Mouse (Mus musculus) thymus, adult 2 months (tissue): ENCODE data around the gene Vwa3a. TPM values are rescaled to one million over a fixed set of nuclear protein-coding genes. Genes with fewer than 3 reads are reported as not detected.
"Not testable (repeated sequence)": the region's sequence is repeated elsewhere in the genome, so short reads cannot be mapped to it uniquely, and the experiment has no call there.

Experiments used
- DNase-seq: peaks from one replicate; pipeline ENCODE4 v3.0.0; 2021
- H3K27ac ChIP-seq: fragments of 200-500 bp; 2 replicates; pipeline ENCODE4 v1.5.1; 2012; ENCODE audit warnings: low read length, control low read depth; ENCODE audit not compliant: control insufficient read depth, insufficient read depth
- H3K27me3 ChIP-seq: fragments of 200-500 bp; 2 replicates; pipeline ENCODE4 v1.6.1; 2012; ENCODE audit warnings: mild to moderate bottlenecking, low read length, moderate library complexity, mixed read lengths; ENCODE audit not compliant: control insufficient read depth, insufficient read depth
- H3K36me3 ChIP-seq: fragments of 200-500 bp; 2 replicates; pipeline ENCODE4 v1.6.1; 2012; ENCODE audit warnings: mild to moderate bottlenecking, low read length, moderate library complexity; ENCODE audit not compliant: control insufficient read depth, insufficient read depth
- H3K4me1 ChIP-seq: fragments of 200-500 bp; replicated peaks from 2 replicates; pipeline ENCODE4 v1.6.1; 2012; ENCODE audit warnings: low read length; ENCODE audit not compliant: control insufficient read depth, insufficient read depth
- H3K4me3 ChIP-seq: fragments of 200-500 bp; 2 replicates; pipeline ENCODE4 v1.5.1; 2012; ENCODE audit warnings: mild to moderate bottlenecking, low read length, control low read depth, moderate library complexity; ENCODE audit not compliant: control insufficient read depth, insufficient read depth
- CTCF ChIP-seq: fragments of 200-500 bp; IDR thresholded peaks from 2 replicates; pipeline ENCODE4 v1.5.1; 2012; ENCODE audit warnings: mild to moderate bottlenecking, control low read depth, low read length, moderate library complexity, borderline replicate concordance; ENCODE audit not compliant: control insufficient read depth, poor library complexity, insufficient read depth; ENCODE audit errors: extremely low read depth
- POLR2A ChIP-seq: fragments of 200-500 bp; IDR thresholded peaks from 2 replicates; pipeline ENCODE4 v1.6.1; 2012; ENCODE audit warnings: mild to moderate bottlenecking, low read length, control low read depth, moderate library complexity; ENCODE audit not compliant: control insufficient read depth, poor library complexity, insufficient read depth; ENCODE audit errors: extremely low read depth
- WGBS: fragments of 180-500 bp; shearing (Covaris S2); methylation state at CpG from one replicate; pipeline ENCODE4 v1.1.7; 2018; 5-methylcytosine and 5-hydroxymethylcytosine counted together
- polyA plus RNA-seq: library from polyadenylated mRNA; depleted of rRNA; stranded (reverse); fragments of >200 nt; gene quantifications from 2 replicates; pipeline ENCODE4 v1.2.3, GENCODE M21; 2012

The Vwa3a gene
- polyA plus RNA-seq, 1 experiment, result 0.70 TPM

GRCm38 (mm10) chr7:120703888-120704287 lies 35.2 kb upstream of the Vwa3a start:
- 18% methylated on average over 3 of the region's 3 CpGs for whole genome bisulfite sequencing
- H3K36me3 ChIP-seq, result no peaks in the 10 kb centered on the region
- H3K27me3 ChIP-seq, result no peaks in the 10 kb centered on the region
- no peak for DNase-seq
- no peak overlapping the region for H3K27ac ChIP-seq
- H3K4me3 ChIP-seq, result no peak overlapping the region
- peaks cover 7% of the 10 kb centered on the region for H3K4me1 ChIP-seq
- TF ChIP-seq CTCF, result no peak
- no peak for TF ChIP-seq POLR2A

GRCm38 (mm10) chr7:120712071-120712470 lies 27.0 kb upstream of the Vwa3a start:
- Histone ChIP-seq H3K4me3 (no peak overlapping the region), H3K27ac (no peak overlapping the region), H3K27me3 (no peaks in the 10 kb centered on the region), H3K4me1 (no peaks in the 10 kb centered on the region), H3K36me3 (no peaks in the 10 kb centered on the region)
- DNase-seq, result no peak
- TF ChIP-seq POLR2A (no peak), CTCF (no peak)
- 94% methylated on average over 2 of the region's 2 CpGs for WGBS

- 81% methylated on average over 2 of the region's 2 CpGs for WGBS
- H3K27me3 ChIP-seq, result no peaks in the 10 kb centered on the region
- no peak for DNase-seq
- TF ChIP-seq CTCF (no peak), POLR2A (no peak)
- no peak overlapping the region for H3K4me3 ChIP-seq
- H3K4me1 ChIP-seq, result peaks cover 1% of the 10 kb centered on the region; the same call in 1 of the 2 replicates
- H3K36me3 ChIP-seq, result no peaks in the 10 kb centered on the region
- H3K27ac ChIP-seq, result no peak overlapping the region
Observed at GRCm38 (mm10) chr7:120713225-120713624, 25.9 kb upstream of the Vwa3a start.

GRCm38 (mm10) chr7:120713951-120714350 lies 25.2 kb upstream of the Vwa3a start:
- not testable (repeated sequence) for H3K4me1 ChIP-seq, DNase-seq, H3K4me3 ChIP-seq, H3K36me3 ChIP-seq, H3K27ac ChIP-seq, H3K27me3 ChIP-seq
- WGBS, result 97% methylated on average over 11 of the region's 11 CpGs

GRCm38 (mm10) chr7:120717261-120717660 lies 21.9 kb upstream of the Vwa3a start:
- Histone ChIP-seq H3K27ac (no peak overlapping the region), H3K36me3 (no peaks in the 10 kb centered on the region), H3K27me3 (no peaks in the 10 kb centered on the region), H3K4me3 (no peak overlapping the region), H3K4me1 (peaks cover 7% of the 10 kb centered on the region)
- 86% methylated on average over 2 of the region's 2 CpGs for WGBS
- DNase-seq, result no peak
- no peak for TF ChIP-seq POLR2A
- no peak for TF ChIP-seq CTCF

- Histone ChIP-seq H3K4me3 (no peak overlapping the region), H3K27me3 (no peaks in the 10 kb centered on the region), H3K36me3 (no peaks in the 10 kb centered on the region), H3K27ac (no peak overlapping the region), H3K4me1 (peaks cover 10% of the 10 kb centered on the region)
- no peak for DNase-seq
- TF ChIP-seq CTCF (no peak), POLR2A (no peak)
- WGBS, result 95% methylated on average over 5 of the region's 5 CpGs
Observed at GRCm38 (mm10) chr7:120721051-120721450, 18.1 kb upstream of the Vwa3a start.

GRCm38 (mm10) chr7:120721456-120721855 lies 17.7 kb upstream of the Vwa3a start:
- TF ChIP-seq POLR2A (no peak), CTCF (no peak)
- no peak overlapping the region for H3K4me3 ChIP-seq
- H3K4me1 ChIP-seq, result peaks cover 10% of the 10 kb centered on the region
- no peaks in the 10 kb centered on the region for H3K36me3 ChIP-seq
- 95% methylated on average over 8 of the region's 8 CpGs for WGBS
- no peak for DNase-seq
- no peaks in the 10 kb centered on the region for H3K27me3 ChIP-seq
- H3K27ac ChIP-seq, result no peak overlapping the region
